Mouse (Mus musculus) midbrain, embryonic 12.5 days (tissue): Measurements from ENCODE around the gene Gnaq. TPM values are rescaled to one million over a fixed set of nuclear protein-coding genes. Genes with fewer than 3 reads are reported as not detected.
A peak's percentile ranks its signal among the peaks of the same experiment; 100 is the strongest.
"Not testable (repeated sequence)": the region's sequence is repeated elsewhere in the genome, so short reads cannot be mapped to it uniquely, and the experiment has no call there.

Experiments used
- ATAC-seq: fragments of 200-750 bp; cut with Nextera tagmentation; 2 replicates; pipeline ENCODE4 v1.8.0; 2017; ENCODE audit warnings: low read depth, moderate TSS enrichment, moderate library complexity; ENCODE audit not compliant: low FRiP score
- H3K27ac ChIP-seq: fragments of 300-500 bp; sonication (generic); replicated peaks from 2 replicates; pipeline ENCODE4 v1.5.1; 2016; ENCODE audit warnings: mild to moderate bottlenecking
- H3K27me3 ChIP-seq: fragments of 300-500 bp; sonication (generic); 2 replicates; pipeline ENCODE4 v1.6.1; 2016; ENCODE audit warnings: mild to moderate bottlenecking
- H3K36me3 ChIP-seq: fragments of 300-500 bp; sonication (generic); 2 replicates; pipeline ENCODE4 v1.6.1; 2016
- H3K4me1 ChIP-seq: fragments of 300-500 bp; sonication (generic); 2 replicates; pipeline ENCODE4 v1.6.1; 2016
- H3K4me2 ChIP-seq: fragments of 300-500 bp; sonication (generic); replicated peaks from 2 replicates; pipeline ENCODE4 v1.6.1; 2016; ENCODE audit warnings: mild to moderate bottlenecking, moderate library complexity
- H3K4me3 ChIP-seq: fragments of 300-500 bp; sonication (generic); 2 replicates; pipeline ENCODE4 v1.5.1; 2016; ENCODE audit warnings: mild to moderate bottlenecking
- H3K9ac ChIP-seq: fragments of 300-500 bp; sonication (generic); replicated peaks from 2 replicates; pipeline ENCODE4 v1.6.1; 2016; ENCODE audit warnings: mild to moderate bottlenecking, moderate library complexity
- H3K9me3 ChIP-seq: fragments of 300-500 bp; sonication (generic); 2 replicates; pipeline ENCODE4 v1.6.1; 2016; ENCODE audit warnings: mild to moderate bottlenecking
- WGBS: fragments of 180-500 bp; shearing (Covaris S2); methylation state at CpG from one replicate; pipeline ENCODE4 v1.1.7; 2016; 5-methylcytosine and 5-hydroxymethylcytosine counted together
- polyA plus RNA-seq: library from polyadenylated mRNA; unstranded; fragments of >200 nt; fragmentation: Nextera tagmentation; extraction: Ambion mirVana; gene quantifications from 2 replicates; pipeline ENCODE4 v1.2.1, GENCODE M21; 2016

Gnaq gene
- polyA plus RNA-seq, 1 experiment from 2014 or later, result 45.8 TPM

- Histone ChIP-seq H3K4me1 (no peaks in the 10 kb centered on the region), H3K9ac (no peak overlapping the region), H3K27ac (no peak overlapping the region), H3K4me3 (no peak overlapping the region), H3K9me3 (no peaks in the 10 kb centered on the region), H3K27me3 (no peaks in the 10 kb centered on the region), H3K4me2 (no peak overlapping the region), H3K36me3 (no peaks in the 10 kb centered on the region)
- 91% methylated on average over 1 of the region's 1 CpGs for WGBS
- ATAC-seq, result no peak
Measured at GRCm38 (mm10) chr19:16149094-16149493, 16.5 kb downstream of the Gnaq start.

GRCm38 (mm10) chr19:16150328-16150727, 17.7 kb downstream of the Gnaq start:
- no peaks in the 10 kb centered on the region for H3K36me3 ChIP-seq
- H3K27me3 ChIP-seq, result no peaks in the 10 kb centered on the region
- no peak overlapping the region for H3K9ac ChIP-seq
- H3K4me1 ChIP-seq, result no peaks in the 10 kb centered on the region
- no peak overlapping the region for H3K4me3 ChIP-seq
- no peak for ATAC-seq
- WGBS, result 92% methylated on average over 7 of the region's 7 CpGs
- no peak overlapping the region for H3K4me2 ChIP-seq
- no peaks in the 10 kb centered on the region for H3K9me3 ChIP-seq
- H3K27ac ChIP-seq, result no peak overlapping the region

GRCm38 (mm10) chr19:16153851-16154250, 21.2 kb downstream of the Gnaq start:
- Histone ChIP-seq H3K9ac (no peak overlapping the region), H3K36me3 (no peaks in the 10 kb centered on the region), H3K9me3 (no peaks in the 10 kb centered on the region), H3K4me2 (no peak overlapping the region), H3K27me3 (no peaks in the 10 kb centered on the region), H3K4me1 (no peaks in the 10 kb centered on the region), H3K27ac (no peak overlapping the region), H3K4me3 (no peak overlapping the region)
- 90% methylated on average over 3 of the region's 3 CpGs for WGBS
- ATAC-seq, result no peak

- Histone ChIP-seq H3K4me1 (no peaks in the 10 kb centered on the region), H3K4me3 (no peak overlapping the region), H3K9me3 (no peaks in the 10 kb centered on the region), H3K27ac (no peak overlapping the region), H3K36me3 (no peaks in the 10 kb centered on the region), H3K4me2 (no peak overlapping the region), H3K27me3 (no peaks in the 10 kb centered on the region), H3K9ac (no peak overlapping the region)
- ATAC-seq, result no peak
Measured at GRCm38 (mm10) chr19:16154480-16154879, 21.8 kb downstream of the Gnaq start.

GRCm38 (mm10) chr19:16157120-16157519, 24.5 kb downstream of the Gnaq start:
- Histone ChIP-seq H3K36me3 (no peaks in the 10 kb centered on the region), H3K27me3 (no peaks in the 10 kb centered on the region), H3K4me2 (no peak overlapping the region), H3K9ac (no peak overlapping the region), H3K27ac (no peak overlapping the region), H3K9me3 (no peaks in the 10 kb centered on the region), H3K4me3 (no peak overlapping the region), H3K4me1 (peaks cover 7% of the 10 kb centered on the region)
- 93% methylated on average over 7 of the region's 7 CpGs for WGBS
- ATAC-seq, result no peak

GRCm38 (mm10) chr19:16160759-16161158, 28.1 kb downstream of the Gnaq start:
- no peaks in the 10 kb centered on the region for H3K27me3 ChIP-seq
- no peak overlapping the region for H3K4me2 ChIP-seq
- WGBS, result 79% methylated on average over 2 of the region's 2 CpGs
- H3K4me3 ChIP-seq, result no peak overlapping the region
- H3K9ac ChIP-seq, result no peak overlapping the region
- no peaks in the 10 kb centered on the region for H3K36me3 ChIP-seq
- no peaks in the 10 kb centered on the region for H3K9me3 ChIP-seq
- H3K27ac ChIP-seq, result no peak overlapping the region
- ATAC-seq, result peak; percentile 38; the same call in 1 of the 2 replicates
- peaks cover 10% of the 10 kb centered on the region for H3K4me1 ChIP-seq

- H3K4me2 ChIP-seq, result no peak overlapping the region
- peaks cover 12% of the 10 kb centered on the region for H3K4me1 ChIP-seq
- H3K9me3 ChIP-seq, result no peaks in the 10 kb centered on the region
- 85% methylated on average over 2 of the region's 2 CpGs for WGBS
- H3K4me3 ChIP-seq, result no peak overlapping the region
- no peak overlapping the region for H3K27ac ChIP-seq
- H3K9ac ChIP-seq, result no peak overlapping the region
- no peaks in the 10 kb centered on the region for H3K27me3 ChIP-seq
- ATAC-seq, result peak; percentile 34; the same call in 1 of the 2 replicates
- no peaks in the 10 kb centered on the region for H3K36me3 ChIP-seq
Measured at GRCm38 (mm10) chr19:16161222-16161621, 28.6 kb downstream of the Gnaq start.

- not testable (repeated sequence) for H3K4me2 ChIP-seq, ATAC-seq, H3K9ac ChIP-seq, H3K27me3 ChIP-seq, H3K4me3 ChIP-seq, H3K9me3 ChIP-seq, H3K36me3 ChIP-seq, H3K27ac ChIP-seq
- WGBS, result 95% methylated on average over 13 of the region's 13 CpGs
- peaks cover 36% of the 10 kb centered on the region for H3K4me1 ChIP-seq
Measured at GRCm38 (mm10) chr19:16164396-16164795, 31.8 kb downstream of the Gnaq start.

- WGBS, result 82% methylated on average over 4 of the region's 4 CpGs
- no peaks in the 10 kb centered on the region for H3K36me3 ChIP-seq
- no peaks in the 10 kb centered on the region for H3K27me3 ChIP-seq
- no peak overlapping the region for H3K4me3 ChIP-seq
- H3K4me2 ChIP-seq, result no peak overlapping the region
- no peak for ATAC-seq
- H3K4me1 ChIP-seq, result peaks cover 29% of the 10 kb centered on the region
- no peak overlapping the region for H3K27ac ChIP-seq
- no peaks in the 10 kb centered on the region for H3K9me3 ChIP-seq
- H3K9ac ChIP-seq, result no peak overlapping the region
Measured at GRCm38 (mm10) chr19:16167185-16167584, 34.6 kb downstream of the Gnaq start.

- peak overlapping the region; percentile 68 for H3K27ac ChIP-seq
- no peak overlapping the region for H3K9ac ChIP-seq
- H3K4me1 ChIP-seq, result peaks cover 34% of the 10 kb centered on the region
- H3K4me2 ChIP-seq, result no peak overlapping the region
- 29% methylated on average over 4 of the region's 4 CpGs for WGBS
- H3K27me3 ChIP-seq, result no peaks in the 10 kb centered on the region
- no peaks in the 10 kb centered on the region for H3K36me3 ChIP-seq
- H3K9me3 ChIP-seq, result no peaks in the 10 kb centered on the region
- no peak overlapping the region for H3K4me3 ChIP-seq
- ATAC-seq, result peak; percentile 56; the same call in 1 of the 2 replicates
Measured at GRCm38 (mm10) chr19:16168192-16168591, 35.6 kb downstream of the Gnaq start.

- Histone ChIP-seq H3K36me3 (no peaks in the 10 kb centered on the region), H3K9ac (no peak overlapping the region), H3K4me2 (no peak overlapping the region)
Measured at GRCm38 (mm10) chr19:16168653-16169198, 36.1 kb downstream of the Gnaq start.

GRCm38 (mm10) chr19:16170724-16171123, 38.1 kb downstream of the Gnaq start:
- Histone ChIP-seq H3K9ac (no peak overlapping the region), H3K27ac (no peak overlapping the region), H3K36me3 (no peaks in the 10 kb centered on the region), H3K9me3 (no peaks in the 10 kb centered on the region), H3K4me1 (peaks cover 39% of the 10 kb centered on the region), H3K4me2 (no peak overlapping the region), H3K4me3 (no peak overlapping the region), H3K27me3 (no peaks in the 10 kb centered on the region)
- WGBS, result 80% methylated on average over 3 of the region's 3 CpGs
- no peak for ATAC-seq

More at GRCm38 (mm10) chr19:16168653-16169198, 36.1 kb downstream of the Gnaq start:
- WGBS, result 45% methylated on average over 4 of the region's 4 CpGs
- Histone ChIP-seq H3K27me3 (no peaks in the 10 kb centered on the region), H3K4me3 (no peak overlapping the region), H3K27ac (peak overlapping the region; percentile 68), H3K9me3 (no peaks in the 10 kb centered on the region), H3K4me1 (peaks cover 38% of the 10 kb centered on the region)
- 0 out of 2 replicates have a peak, but pooled peaks have one; percentile 38 for ATAC-seq

- Histone ChIP-seq H3K4me1 (peaks cover 19% of the 10 kb centered on the region), H3K9me3 (no peaks in the 10 kb centered on the region), H3K27me3 (no peaks in the 10 kb centered on the region), H3K4me3 (no peak overlapping the region), H3K36me3 (no peaks in the 10 kb centered on the region), H3K9ac (no peak overlapping the region), H3K4me2 (no peak overlapping the region), H3K27ac (0 out of 2 replicates have a peak overlapping the region, but pooled peaks have one; percentile 2)
- 38% methylated on average over 9 of the region's 9 CpGs for WGBS
- ATAC-seq, result no peak
Measured at GRCm38 (mm10) chr19:16173721-16174120, 41.1 kb downstream of the Gnaq start.
